Mouse (Mus musculus): Measurements from ENCODE around the gene Sorl1.

GRCm38 (mm10) chr9:42054339-42055272 lies 69.5 kb downstream of the Sorl1 start:
- peak; percentile 75 for TF ChIP-seq CTCF (IDR thresholded peaks at IDR 0.05; ENCODE audit: low read depth)
- no peak for TF ChIP-seq EP300 (optimal IDR thresholded peaks at IDR 0.05)

Measured in stomach, postnatal 0 days (tissue).